Mouse (Mus musculus) heart, embryonic 13.5 days (tissue): ENCODE measurements around the gene Sema3f. TPM values are rescaled to one million over a fixed set of nuclear protein-coding genes. Genes with fewer than 3 reads are reported as not detected.

ENCODE experiments used
- ATAC-seq: fragments of 200-750 bp; cut with Nextera tagmentation; 2 replicates; pipeline ENCODE4 v1.8.0; 2017; ENCODE audit warnings: moderate TSS enrichment; ENCODE audit not compliant: insufficient number of reproducible peaks, low FRiP score, low TSS enrichment; ENCODE audit errors: extremely low read depth
- H3K27ac ChIP-seq: fragments of 300-500 bp; sonication (generic); replicated peaks from 2 replicates; pipeline ENCODE4 v1.5.1; 2015; ENCODE audit warnings: moderate library complexity, mild to moderate bottlenecking, inconsistent platforms
- H3K27me3 ChIP-seq: fragments of 300-500 bp; sonication (generic); replicated peaks from 2 replicates; pipeline ENCODE4 v1.6.1; 2015; ENCODE audit warnings: mild to moderate bottlenecking, inconsistent platforms
- H3K36me3 ChIP-seq: fragments of 300-500 bp; sonication (generic); 2 replicates; pipeline ENCODE4 v1.6.1; 2015; ENCODE audit warnings: mild to moderate bottlenecking, inconsistent platforms
- H3K4me1 ChIP-seq: fragments of 300-500 bp; sonication (generic); 2 replicates; pipeline ENCODE4 v1.6.1; 2015; ENCODE audit warnings: inconsistent platforms
- H3K4me2 ChIP-seq: fragments of 300-500 bp; sonication (generic); 2 replicates; pipeline ENCODE4 v1.6.1; 2015; ENCODE audit warnings: inconsistent platforms, mild to moderate bottlenecking, moderate library complexity
- H3K4me3 ChIP-seq: fragments of 300-500 bp; sonication (generic); 2 replicates; pipeline ENCODE4 v1.5.1; 2015; ENCODE audit warnings: moderate library complexity, mild to moderate bottlenecking, inconsistent platforms
- H3K9ac ChIP-seq: fragments of 300-500 bp; sonication (generic); 2 replicates; pipeline ENCODE4 v1.6.1; 2015; ENCODE audit warnings: inconsistent platforms, mild to moderate bottlenecking, moderate library complexity
- H3K9me3 ChIP-seq: fragments of 300-500 bp; sonication (generic); 2 replicates; pipeline ENCODE4 v1.6.1; 2016; ENCODE audit warnings: inconsistent platforms
- WGBS: fragments of 180-500 bp; shearing (Covaris S2); methylation state at CpG from one replicate; pipeline ENCODE4 v1.1.7; 2015; ENCODE audit warnings: mixed read lengths; 5-methylcytosine and 5-hydroxymethylcytosine counted together
- polyA plus RNA-seq: library from polyadenylated mRNA; unstranded; fragments of >200 nt; fragmentation: Nextera tagmentation; extraction: Ambion mirVana; gene quantifications from 2 replicates; pipeline ENCODE4 v1.2.1, GENCODE M21; 2015

Gene Sema3f
- polyA plus RNA-seq, 1 experiment from 2014 or later, result 6.3 TPM

GRCm38 (mm10) chr9:107659551-107659950, 50.7 kb downstream of the Sema3f start:
- Histone ChIP-seq H3K4me3 (no peak overlapping the region), H3K9ac (no peak overlapping the region), H3K4me2 (no peak overlapping the region), H3K36me3 (no peaks in the 10 kb centered on the region), H3K27ac (no peak overlapping the region), H3K27me3 (peaks cover 20% of the 10 kb centered on the region), H3K9me3 (no peaks in the 10 kb centered on the region), H3K4me1 (no peaks in the 10 kb centered on the region)
- no peak for ATAC-seq
- 76% methylated on average over 10 of the region's 10 CpGs for WGBS

DNA sequence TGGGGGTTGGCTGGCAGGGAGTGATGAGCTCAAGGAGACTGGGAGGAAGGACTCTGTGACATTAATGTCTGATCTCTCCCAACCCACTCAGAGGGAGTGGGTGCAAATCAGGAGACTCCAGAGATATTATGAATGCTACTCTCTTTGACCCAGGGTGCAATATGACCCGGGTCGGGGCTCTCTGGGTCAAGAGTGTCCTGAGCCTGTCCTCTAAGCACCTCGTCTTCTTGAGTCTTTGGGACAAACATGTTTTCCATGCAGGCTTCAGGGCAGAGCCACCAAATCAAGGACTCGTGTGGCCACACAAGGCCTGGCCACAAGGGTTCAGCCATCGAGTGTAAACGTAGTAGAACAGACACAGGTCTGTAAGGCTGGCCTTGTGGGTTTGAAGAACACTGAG, 52.2 kb downstream of the Sema3f start:
- no peak for ATAC-seq
- no peaks in the 10 kb centered on the region for H3K4me1 ChIP-seq
- 76% methylated on average over 6 of the region's 6 CpGs for WGBS
- no peaks in the 10 kb centered on the region for H3K9me3 ChIP-seq
- no peak overlapping the region for H3K9ac ChIP-seq
- no peak overlapping the region for H3K4me3 ChIP-seq
- no peak overlapping the region for H3K4me2 ChIP-seq
- peaks cover 16% of the 10 kb centered on the region for H3K27me3 ChIP-seq
- no peaks in the 10 kb centered on the region for H3K36me3 ChIP-seq
- no peak overlapping the region for H3K27ac ChIP-seq

GRCm38 (mm10) chr9:107657144-107657543, 53.1 kb downstream of the Sema3f start:
- H3K36me3 ChIP-seq, result no peaks in the 10 kb centered on the region
- H3K27ac ChIP-seq, result no peak overlapping the region
- ATAC-seq, result no peak
- no peak overlapping the region for H3K9ac ChIP-seq
- H3K4me3 ChIP-seq, result no peak overlapping the region
- no peaks in the 10 kb centered on the region for H3K4me1 ChIP-seq
- 77% methylated on average over 5 of the region's 5 CpGs for WGBS
- H3K4me2 ChIP-seq, result no peak overlapping the region
- peaks cover 9% of the 10 kb centered on the region for H3K27me3 ChIP-seq
- H3K9me3 ChIP-seq, result no peaks in the 10 kb centered on the region

- 72% methylated on average over 4 of the region's 4 CpGs for WGBS
- Histone ChIP-seq H3K27me3 (peaks cover 7% of the 10 kb centered on the region; the same call in 1 of the 2 replicates), H3K27ac (no peak overlapping the region), H3K4me3 (no peak overlapping the region), H3K4me1 (peaks cover 15% of the 10 kb centered on the region), H3K36me3 (no peaks in the 10 kb centered on the region), H3K9ac (no peak overlapping the region), H3K9me3 (no peaks in the 10 kb centered on the region), H3K4me2 (no peak overlapping the region)
- ATAC-seq, result no peak
Observed at GRCm38 (mm10) chr9:107654585-107654984, 55.7 kb downstream of the Sema3f start.

DNA sequence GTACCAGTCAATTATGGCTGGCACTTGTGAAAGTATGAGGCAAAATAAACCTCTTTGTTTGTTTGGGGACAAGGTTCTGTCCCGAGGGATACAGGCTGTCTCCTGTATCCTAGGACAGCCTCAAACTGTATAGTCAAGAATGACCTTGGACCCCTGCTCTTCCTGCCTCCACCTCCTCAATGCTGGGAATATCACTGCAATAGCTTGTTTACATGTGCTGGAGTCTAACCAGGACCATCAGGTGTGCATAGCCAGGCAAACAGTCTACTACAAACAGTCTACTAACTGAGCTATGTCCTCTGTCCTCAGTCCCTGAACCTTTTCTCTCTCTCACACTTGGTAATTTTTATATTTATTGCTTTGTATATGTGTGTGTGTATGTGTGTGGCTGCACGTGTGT, 56.8 kb downstream of the Sema3f start:
- Histone ChIP-seq H3K9me3 (no peaks in the 10 kb centered on the region), H3K36me3 (no peaks in the 10 kb centered on the region), H3K9ac (no peak overlapping the region), H3K4me1 (peaks cover 18% of the 10 kb centered on the region), H3K4me2 (no peak overlapping the region), H3K27ac (no peak overlapping the region), H3K4me3 (no peak overlapping the region), H3K27me3 (peaks cover 8% of the 10 kb centered on the region; the same call in 1 of the 2 replicates)
- 75% methylated on average over 2 of the region's 2 CpGs for WGBS
- ATAC-seq, result no peak

DNA sequence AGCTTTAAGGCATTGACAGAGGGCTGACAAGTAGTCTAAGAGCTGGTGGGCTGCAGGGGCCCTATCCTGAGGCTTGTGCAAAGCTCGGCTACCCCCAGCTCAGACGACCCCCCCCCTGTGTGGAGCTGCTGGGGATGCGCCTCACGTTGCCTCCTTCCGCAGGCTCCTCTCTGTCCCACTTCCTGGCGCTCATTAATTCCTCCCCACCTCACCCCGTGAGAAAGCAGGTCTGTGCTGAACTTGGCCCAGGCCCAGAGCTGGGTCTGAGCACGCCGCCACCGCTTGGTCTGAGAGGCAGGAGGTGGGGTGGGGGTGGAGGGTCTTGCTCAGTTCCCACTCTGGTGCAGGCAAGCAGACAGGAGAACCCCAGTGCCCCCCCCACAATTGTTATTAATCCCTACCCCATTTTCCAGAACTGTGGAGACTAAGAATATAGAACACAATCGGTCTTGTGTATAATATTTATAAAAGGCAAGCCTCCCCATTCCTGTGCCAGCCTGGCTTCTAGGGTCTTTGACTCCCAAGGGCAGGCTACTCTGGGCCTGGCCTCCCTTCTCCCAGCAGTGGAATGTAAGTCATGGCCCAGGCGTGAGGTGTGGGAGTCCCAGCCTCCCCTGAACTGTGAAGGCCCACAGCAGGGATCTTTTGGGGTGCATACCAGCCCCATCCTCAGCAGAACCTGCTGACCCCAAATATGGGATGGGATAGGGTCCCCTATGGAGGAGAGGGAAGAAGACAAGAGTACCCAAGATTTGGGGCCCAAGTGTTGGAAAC, 59.4 kb downstream of the Sema3f start:
- Histone ChIP-seq H3K27ac (no peak overlapping the region), H3K4me3 (no peak overlapping the region), H3K4me2 (no peak overlapping the region), H3K36me3 (no peaks in the 10 kb centered on the region), H3K4me1 (peaks cover 18% of the 10 kb centered on the region), H3K9me3 (no peaks in the 10 kb centered on the region), H3K9ac (peak overlapping the region; percentile 17; the same call in 1 of the 2 replicates), H3K27me3 (peaks cover 12% of the 10 kb centered on the region; the same call in 1 of the 2 replicates)
- WGBS, result 20% methylated on average over 12 of the region's 12 CpGs
- no peak for ATAC-seq

DNA sequence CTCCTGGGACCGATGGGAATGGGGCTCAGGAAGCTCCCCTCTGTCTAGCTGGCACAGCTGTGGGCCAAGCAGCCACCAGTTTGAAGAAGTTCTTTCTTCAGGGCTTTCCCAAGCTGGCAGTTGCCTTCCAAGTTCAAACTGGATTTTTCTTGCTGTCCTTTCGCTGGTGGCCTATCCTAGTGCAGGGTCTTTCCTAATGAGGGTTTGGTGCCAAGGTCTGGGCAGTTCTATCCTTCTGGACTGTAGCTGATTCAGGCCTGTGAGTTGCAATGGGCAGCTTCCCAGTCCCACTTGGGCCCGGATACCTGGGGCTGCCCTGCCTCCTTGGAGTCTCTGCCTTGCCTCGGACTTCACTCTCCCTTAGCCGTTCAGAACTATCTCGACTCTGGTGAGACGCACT, 60.0 kb downstream of the Sema3f start:
- no peaks in the 10 kb centered on the region for H3K9me3 ChIP-seq
- no peak overlapping the region for H3K27ac ChIP-seq
- 71% methylated on average over 7 of the region's 7 CpGs for WGBS
- peak overlapping the region; percentile 17; the same call in 1 of the 2 replicates for H3K9ac ChIP-seq
- peaks cover 11% of the 10 kb centered on the region; the same call in 1 of the 2 replicates for H3K27me3 ChIP-seq
- H3K4me2 ChIP-seq, result no peak overlapping the region
- no peak for ATAC-seq
- peaks cover 20% of the 10 kb centered on the region for H3K4me1 ChIP-seq
- no peak overlapping the region for H3K4me3 ChIP-seq
- no peaks in the 10 kb centered on the region for H3K36me3 ChIP-seq

GRCm38 (mm10) chr9:107648767-107649166, 61.5 kb downstream of the Sema3f start:
- no peak overlapping the region for H3K4me3 ChIP-seq
- no peak for ATAC-seq
- H3K4me1 ChIP-seq, result peaks cover 31% of the 10 kb centered on the region
- peaks cover 15% of the 10 kb centered on the region; the same call in 1 of the 2 replicates for H3K27me3 ChIP-seq
- WGBS, result 48% methylated on average over 3 of the region's 3 CpGs
- H3K27ac ChIP-seq, result no peak overlapping the region
- no peaks in the 10 kb centered on the region for H3K36me3 ChIP-seq
- no peak overlapping the region for H3K4me2 ChIP-seq
- no peak overlapping the region for H3K9ac ChIP-seq
- no peaks in the 10 kb centered on the region for H3K9me3 ChIP-seq

GRCm38 (mm10) chr9:107646975-107647374, 63.3 kb downstream of the Sema3f start:
- H3K9ac ChIP-seq, result no peak overlapping the region
- no peaks in the 10 kb centered on the region for H3K36me3 ChIP-seq
- H3K9me3 ChIP-seq, result no peaks in the 10 kb centered on the region
- H3K4me1 ChIP-seq, result peaks cover 31% of the 10 kb centered on the region
- WGBS, result 78% methylated on average over 6 of the region's 6 CpGs
- peaks cover 15% of the 10 kb centered on the region; the same call in 1 of the 2 replicates for H3K27me3 ChIP-seq
- H3K27ac ChIP-seq, result no peak overlapping the region
- H3K4me2 ChIP-seq, result no peak overlapping the region
- no peak overlapping the region for H3K4me3 ChIP-seq
- ATAC-seq, result no peak

DNA sequence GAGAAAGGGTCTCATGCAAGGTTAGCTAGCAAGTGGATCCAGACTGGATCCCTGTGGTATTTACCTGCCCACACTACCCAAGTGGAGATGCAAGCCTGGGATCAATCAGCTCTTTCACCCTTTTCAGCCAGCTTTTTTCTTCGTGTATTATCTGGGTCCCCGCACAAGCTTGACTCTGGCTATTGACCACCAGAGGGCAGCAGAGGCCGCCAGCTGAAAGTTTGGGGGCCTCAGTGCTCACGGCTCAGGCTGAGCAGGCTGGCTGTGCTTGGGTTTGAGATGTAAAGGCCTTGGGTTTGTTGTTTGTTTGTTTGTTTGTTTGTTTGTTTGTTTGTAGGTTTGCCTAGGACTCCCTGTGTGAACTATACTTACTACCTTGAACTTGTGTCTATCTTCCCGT, 64.7 kb downstream of the Sema3f start:
- no peaks in the 10 kb centered on the region for H3K36me3 ChIP-seq
- H3K27me3 ChIP-seq, result peaks cover 15% of the 10 kb centered on the region; the same call in 1 of the 2 replicates
- no peak overlapping the region for H3K9ac ChIP-seq
- H3K9me3 ChIP-seq, result no peaks in the 10 kb centered on the region
- no peak overlapping the region; the same call in 1 of the 2 replicates for H3K4me2 ChIP-seq
- ATAC-seq, result no peak
- H3K27ac ChIP-seq, result no peak overlapping the region
- H3K4me1 ChIP-seq, result peaks cover 24% of the 10 kb centered on the region
- H3K4me3 ChIP-seq, result no peak overlapping the region
- WGBS, result 15% methylated on average over 5 of the region's 5 CpGs

- H3K36me3 ChIP-seq, result no peaks in the 10 kb centered on the region
- peak overlapping the region; percentile 49; the same call in 1 of the 2 replicates for H3K4me3 ChIP-seq
- peak overlapping the region; percentile 76 for H3K4me2 ChIP-seq
- H3K9ac ChIP-seq, result peak overlapping the region; percentile 82
- H3K27ac ChIP-seq, result no peak overlapping the region
- no peaks in the 10 kb centered on the region for H3K9me3 ChIP-seq
- H3K4me1 ChIP-seq, result peaks cover 21% of the 10 kb centered on the region
- 46% methylated on average over 7 of the region's 7 CpGs for WGBS
- H3K27me3 ChIP-seq, result peaks cover 15% of the 10 kb centered on the region; the same call in 1 of the 2 replicates
- no peak for ATAC-seq
Observed at GRCm38 (mm10) chr9:107645153-107645510, 65.1 kb downstream of the Sema3f start.
